Mouse (Mus musculus) intestine, postnatal 0 days (tissue): Measurements from ENCODE around the gene Kif26b. TPM values are rescaled to one million over a fixed set of nuclear protein-coding genes. Genes with fewer than 3 reads are reported as not detected.
A peak's percentile ranks its signal among the peaks of the same experiment; 100 is the strongest.

Experiments
- ATAC-seq: fragments of 200-750 bp; cut with Nextera tagmentation; 2 replicates; pipeline ENCODE4 v1.8.0; 2017; ENCODE audit warnings: mild to moderate bottlenecking, moderate TSS enrichment, moderate library complexity
- H3K27ac ChIP-seq: fragments of 300-500 bp; sonication (generic); 2 replicates; pipeline ENCODE4 v1.5.1; 2014; ENCODE audit warnings: mild to moderate bottlenecking, low read depth, low read length, moderate library complexity
- H3K27me3 ChIP-seq: fragments of 300-500 bp; sonication (generic); replicated peaks from 2 replicates; pipeline ENCODE4 v1.6.1; 2014; ENCODE audit warnings: low read length, mixed read lengths; ENCODE audit not compliant: control insufficient read depth, insufficient read depth
- H3K36me3 ChIP-seq: fragments of 300-500 bp; sonication (generic); 2 replicates; pipeline ENCODE4 v1.6.1; 2014; ENCODE audit warnings: mild to moderate bottlenecking, moderate library complexity; ENCODE audit not compliant: control insufficient read depth, insufficient read depth
- H3K4me1 ChIP-seq: fragments of 300-500 bp; sonication (generic); replicated peaks from 2 replicates; pipeline ENCODE4 v1.6.1; 2014; ENCODE audit warnings: antibody characterized with exemption, low read length, mixed read lengths; ENCODE audit not compliant: control insufficient read depth, insufficient read depth
- H3K4me2 ChIP-seq: fragments of 300-500 bp; sonication (generic); replicated peaks from 2 replicates; pipeline ENCODE4 v1.6.1; 2014; ENCODE audit warnings: low read depth, mild to moderate bottlenecking, moderate library complexity
- H3K4me3 ChIP-seq: fragments of 300-500 bp; sonication (generic); 2 replicates; pipeline ENCODE4 v1.5.1; 2014; ENCODE audit warnings: low read depth, low read length
- H3K9ac ChIP-seq: fragments of 300-500 bp; sonication (generic); 2 replicates; pipeline ENCODE4 v1.6.1; 2014; ENCODE audit warnings: mild to moderate bottlenecking, low read depth, low read length
- H3K9me3 ChIP-seq: fragments of 300-500 bp; sonication (generic); 2 replicates; pipeline ENCODE4 v1.6.1; 2016; ENCODE audit warnings: mixed run types; ENCODE audit not compliant: control insufficient read depth
- CTCF ChIP-seq: sonication (generic); IDR thresholded peaks from 2 replicates; pipeline ENCODE4 v1.5.1; 2016; ENCODE audit warnings: low read depth, mild to moderate bottlenecking, control low read depth, antibody characterized with exemption, moderate library complexity
- WGBS: fragments of 180-500 bp; shearing (Covaris S2); extraction: QIAGEN DNeasy Blood & Tissue Kit; methylation state at CpG from one replicate; pipeline ENCODE4 v1.1.7; 2014; 5-methylcytosine and 5-hydroxymethylcytosine counted together
- polyA plus RNA-seq: library from polyadenylated mRNA; unstranded; fragments of >200 nt; fragmentation: Nextera tagmentation; extraction: Ambion mirVana; gene quantifications from 2 replicates; pipeline ENCODE4 v1.2.1, GENCODE M21; 2015

Gene Kif26b
- polyA plus RNA-seq, 1 experiment from 2014 or later: 0.57 TPM

GRCm38 (mm10) chr1:178744961-178745360 is 216.0 kb downstream of the Kif26b start:
- H3K9me3 ChIP-seq: no peaks in the 10 kb centered on the region
- no peak for TF ChIP-seq CTCF
- no peak overlapping the region for H3K9ac ChIP-seq
- no peak overlapping the region for H3K4me2 ChIP-seq
- no peak overlapping the region for H3K4me3 ChIP-seq
- no peaks in the 10 kb centered on the region for H3K36me3 ChIP-seq
- H3K27ac ChIP-seq: no peak overlapping the region
- H3K27me3 ChIP-seq: no peaks in the 10 kb centered on the region
- 85% methylated on average over 6 of the region's 6 CpGs for WGBS
- no peaks in the 10 kb centered on the region for H3K4me1 ChIP-seq
- ATAC-seq: no peak

DNA sequence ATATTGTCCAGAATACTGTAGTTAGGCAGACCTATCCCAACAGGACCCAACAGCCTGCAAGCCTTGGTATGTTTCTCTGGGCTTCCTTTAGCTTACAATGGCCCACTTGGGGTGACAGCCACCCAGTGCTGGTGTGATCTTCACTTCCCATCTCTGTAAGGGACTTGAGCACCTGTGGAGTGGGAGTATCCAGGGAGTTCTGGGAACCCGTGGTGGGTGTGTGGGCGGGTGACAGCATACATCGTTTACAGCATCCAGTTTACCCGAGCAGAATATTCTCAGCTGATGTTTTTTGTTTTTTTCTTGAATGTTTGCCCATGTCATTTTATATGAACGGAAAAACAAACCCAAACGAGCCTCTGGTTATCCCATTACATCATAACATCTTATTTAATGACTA is 216.5 kb downstream of the Kif26b start:
- Histone ChIP-seq H3K27ac (no peak overlapping the region), H3K27me3 (no peaks in the 10 kb centered on the region), H3K4me2 (no peak overlapping the region), H3K36me3 (no peaks in the 10 kb centered on the region), H3K9ac (no peak overlapping the region), H3K4me1 (no peaks in the 10 kb centered on the region), H3K4me3 (no peak overlapping the region), H3K9me3 (no peaks in the 10 kb centered on the region)
- no peak for TF ChIP-seq CTCF
- no peak for ATAC-seq
- WGBS: 71% methylated on average over 6 of the region's 6 CpGs

- 85% methylated on average over 13 of the region's 13 CpGs for WGBS
- no peak overlapping the region for H3K9ac ChIP-seq
- ATAC-seq: no peak
Measured at GRCm38 (mm10) chr1:178747279-178748221, 218.6 kb downstream of the Kif26b start.

GRCm38 (mm10) chr1:178748222-178748600 is 219.3 kb downstream of the Kif26b start:
- Histone ChIP-seq H3K4me1 (no peaks in the 10 kb centered on the region), H3K4me3 (no peak overlapping the region), H3K9ac (no peak overlapping the region), H3K4me2 (no peak overlapping the region), H3K36me3 (no peaks in the 10 kb centered on the region), H3K27me3 (no peaks in the 10 kb centered on the region), H3K27ac (no peak overlapping the region), H3K9me3 (no peaks in the 10 kb centered on the region)
- WGBS: 85% methylated on average over 7 of the region's 7 CpGs
- no peak for ATAC-seq
- TF ChIP-seq CTCF: no peak

More at GRCm38 (mm10) chr1:178747279-178748221, 218.6 kb downstream of the Kif26b start:
- Histone ChIP-seq H3K4me2 (no peak overlapping the region), H3K9me3 (no peaks in the 10 kb centered on the region), H3K27ac (no peak overlapping the region), H3K4me3 (no peak overlapping the region), H3K27me3 (no peaks in the 10 kb centered on the region), H3K36me3 (no peaks in the 10 kb centered on the region), H3K4me1 (no peaks in the 10 kb centered on the region)
- no peak for TF ChIP-seq CTCF

GRCm38 (mm10) chr1:178748617-178749016 is 219.7 kb downstream of the Kif26b start:
- H3K27ac ChIP-seq: no peak overlapping the region
- no peaks in the 10 kb centered on the region for H3K4me1 ChIP-seq
- H3K9ac ChIP-seq: no peak overlapping the region
- no peaks in the 10 kb centered on the region for H3K9me3 ChIP-seq
- TF ChIP-seq CTCF: peak; percentile 27; the same call in 1 of the 2 replicates
- H3K4me2 ChIP-seq: no peak overlapping the region
- no peaks in the 10 kb centered on the region for H3K36me3 ChIP-seq
- no peaks in the 10 kb centered on the region for H3K27me3 ChIP-seq
- ATAC-seq: no peak
- 89% methylated on average over 1 of the region's 1 CpGs for WGBS
- no peak overlapping the region for H3K4me3 ChIP-seq

DNA sequence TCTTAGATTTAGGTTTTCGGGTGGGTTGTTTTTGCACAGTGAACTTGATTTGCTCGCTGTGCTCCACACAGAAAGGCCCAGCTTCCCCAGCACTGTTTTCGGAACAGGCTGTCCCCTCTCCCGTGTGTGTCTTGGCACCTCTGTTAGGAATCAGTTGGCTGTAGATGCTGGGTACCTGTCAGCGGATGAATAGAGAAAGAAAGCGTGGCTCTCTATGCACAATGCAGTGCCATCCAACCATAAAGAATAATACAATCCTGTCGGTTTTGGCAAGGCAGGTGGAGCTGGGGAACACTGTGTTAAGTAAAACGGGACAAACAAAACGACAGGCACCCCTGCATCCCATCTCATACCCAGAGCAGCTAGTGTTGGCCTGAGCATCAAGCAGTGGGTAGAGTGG is 220.9 kb downstream of the Kif26b start:
- 87% methylated on average over 9 of the region's 9 CpGs for WGBS
- H3K9ac ChIP-seq: no peak overlapping the region
- no peaks in the 10 kb centered on the region for H3K9me3 ChIP-seq
- H3K4me2 ChIP-seq: no peak overlapping the region
- H3K27ac ChIP-seq: no peak overlapping the region
- H3K4me1 ChIP-seq: no peaks in the 10 kb centered on the region
- no peak for TF ChIP-seq CTCF
- H3K27me3 ChIP-seq: no peaks in the 10 kb centered on the region
- H3K4me3 ChIP-seq: no peak overlapping the region
- no peak for ATAC-seq
- H3K36me3 ChIP-seq: no peaks in the 10 kb centered on the region
